Mouse (Mus musculus) embryonic facial prominence, embryonic 11.5 days (tissue): ENCODE measurements around the gene Garnl3. TPM values are rescaled to one million over a fixed set of nuclear protein-coding genes. Genes with fewer than 3 reads are reported as not detected.

Source experiments
- ATAC-seq: fragments of 200-750 bp; cut with Nextera tagmentation; replicated peaks from 2 replicates; pipeline ENCODE4 v1.8.0; 2017; ENCODE audit warnings: low read depth; ENCODE audit not compliant: insufficient number of reproducible peaks, low FRiP score, low TSS enrichment
- DNase-seq: peaks from one replicate; pipeline ENCODE4 v3.0.0-alpha.2; 2015; ENCODE audit warnings: low spot score
- H3K27ac ChIP-seq: fragments of 300-500 bp; sonication (generic); replicated peaks from 2 replicates; pipeline ENCODE4 v1.5.1; 2014; ENCODE audit warnings: mild to moderate bottlenecking, low read depth, low read length, control low read depth
- H3K27me3 ChIP-seq: fragments of 300-500 bp; sonication (generic); 2 replicates; pipeline ENCODE4 v1.6.1; 2014; ENCODE audit warnings: mild to moderate bottlenecking, low read length, moderate library complexity, mixed read lengths; ENCODE audit not compliant: control insufficient read depth, insufficient read depth
- H3K36me3 ChIP-seq: fragments of 300-500 bp; sonication (generic); replicated peaks from 2 replicates; pipeline ENCODE4 v1.6.1; 2014; ENCODE audit warnings: low read depth, mild to moderate bottlenecking, low read length, moderate library complexity, mixed read lengths; ENCODE audit not compliant: control insufficient read depth, insufficient read depth
- H3K4me1 ChIP-seq: fragments of 300-500 bp; sonication (generic); 2 replicates; pipeline ENCODE4 v1.6.1; 2014; ENCODE audit warnings: low read length, mixed read lengths; ENCODE audit not compliant: control insufficient read depth, insufficient read depth
- H3K4me2 ChIP-seq: fragments of 300-500 bp; sonication (generic); 2 replicates; pipeline ENCODE4 v1.6.1; 2014; ENCODE audit warnings: low read depth, mild to moderate bottlenecking, control low read depth, low read length, moderate library complexity
- H3K4me3 ChIP-seq: fragments of 300-500 bp; sonication (generic); 2 replicates; pipeline ENCODE4 v1.5.1; 2014; ENCODE audit warnings: low read depth, low read length, control low read depth
- H3K9ac ChIP-seq: fragments of 300-500 bp; sonication (generic); replicated peaks from 2 replicates; pipeline ENCODE4 v1.6.1; 2014; ENCODE audit warnings: mild to moderate bottlenecking, control low read depth, low read length
- H3K9me3 ChIP-seq: fragments of 300-500 bp; sonication (generic); replicated peaks from 2 replicates; pipeline ENCODE4 v1.6.1; 2016; ENCODE audit warnings: mild to moderate bottlenecking, low read length, inconsistent platforms, mixed read lengths; ENCODE audit not compliant: control insufficient read depth
- WGBS: fragments of 180-500 bp; shearing (Covaris S2); extraction: QIAGEN DNeasy Blood & Tissue Kit; methylation state at CpG from one replicate; pipeline ENCODE4 v1.1.7; 2014; 5-methylcytosine and 5-hydroxymethylcytosine counted together
- polyA plus RNA-seq: library from polyadenylated mRNA; unstranded; fragments of >200 nt; fragmentation: Nextera tagmentation; extraction: Ambion mirVana; gene quantifications from 2 replicates; pipeline ENCODE4 v1.2.1, GENCODE M21; 2014

The Garnl3 gene
- polyA plus RNA-seq, 1 experiment from 2014 or later = 9.0 TPM

GRCm38 (mm10) chr2:33138491-33138890 is 7.0 kb upstream of the Garnl3 start:
- Histone ChIP-seq H3K9ac (no peak overlapping the region), H3K4me1 (no peaks in the 10 kb centered on the region), H3K36me3 (no peaks in the 10 kb centered on the region), H3K4me3 (no peak overlapping the region), H3K27ac (no peak overlapping the region), H3K4me2 (no peak overlapping the region), H3K9me3 (no peaks in the 10 kb centered on the region), H3K27me3 (no peaks in the 10 kb centered on the region)
- DNase-seq (no peak), ATAC-seq (no peak)
- WGBS = 83% methylated on average over 2 of the region's 2 CpGs

DNA sequence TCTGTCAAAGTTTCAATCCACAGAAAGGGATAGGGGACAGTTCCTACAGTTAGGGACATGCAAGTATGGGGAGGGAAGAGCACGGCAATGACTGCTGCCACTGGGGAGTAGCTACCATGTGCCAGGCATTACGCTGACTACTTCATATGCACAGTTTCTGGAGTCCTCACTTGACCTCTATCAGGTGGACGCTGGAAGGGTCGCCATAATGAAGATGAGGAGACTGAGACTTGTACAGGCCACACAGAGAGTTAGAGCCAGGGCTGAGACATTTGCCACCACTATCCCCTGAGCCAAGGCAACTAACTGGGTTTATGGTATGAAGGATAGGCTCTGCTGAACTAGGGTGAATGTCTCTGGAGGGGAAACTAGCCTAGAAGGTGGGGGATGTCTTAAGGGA is 6.3 kb upstream of the Garnl3 start:
- no peak overlapping the region for H3K4me3 ChIP-seq
- H3K9ac ChIP-seq = no peak overlapping the region
- DNase-seq (no peak), ATAC-seq (no peak)
- no peak overlapping the region for H3K4me2 ChIP-seq
- no peaks in the 10 kb centered on the region for H3K36me3 ChIP-seq
- H3K27me3 ChIP-seq = peaks cover under 1% of the 10 kb centered on the region; the same call in 1 of the 2 replicates
- H3K4me1 ChIP-seq = no peaks in the 10 kb centered on the region
- no peaks in the 10 kb centered on the region for H3K9me3 ChIP-seq
- H3K27ac ChIP-seq = no peak overlapping the region
- 88% methylated on average over 4 of the region's 4 CpGs for WGBS

DNA sequence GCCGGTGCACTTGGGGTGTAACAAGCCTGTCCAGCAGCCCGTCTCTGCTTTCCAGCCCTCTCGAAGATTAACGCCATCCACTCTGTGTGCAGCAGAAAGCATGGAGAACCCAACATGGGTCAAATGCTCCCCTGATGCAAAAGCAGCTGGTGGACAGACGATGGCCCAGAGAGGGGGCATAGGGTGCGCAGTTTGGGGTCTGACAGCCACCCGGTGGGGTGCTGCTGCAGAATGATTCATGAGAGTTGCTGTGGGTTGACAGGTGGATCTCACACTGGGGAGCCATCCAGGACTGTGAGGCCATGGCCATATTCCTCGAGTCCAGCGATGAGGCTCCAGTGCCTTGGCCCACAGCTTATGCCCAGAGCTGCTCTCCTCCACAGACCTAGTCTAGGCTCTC is 5.8 kb upstream of the Garnl3 start:
- WGBS = 93% methylated on average over 9 of the region's 9 CpGs
- Histone ChIP-seq H3K9me3 (no peaks in the 10 kb centered on the region), H3K4me1 (no peaks in the 10 kb centered on the region), H3K4me3 (no peak overlapping the region), H3K36me3 (no peaks in the 10 kb centered on the region), H3K27me3 (peaks cover 5% of the 10 kb centered on the region), H3K9ac (no peak overlapping the region), H3K27ac (no peak overlapping the region), H3K4me2 (no peak overlapping the region)
- ATAC-seq (no peak), DNase-seq (no peak)

GRCm38 (mm10) chr2:33136366-33136765 is 4.9 kb upstream of the Garnl3 start:
- Histone ChIP-seq H3K4me2 (no peak overlapping the region), H3K9ac (no peak overlapping the region), H3K9me3 (no peaks in the 10 kb centered on the region), H3K36me3 (no peaks in the 10 kb centered on the region), H3K27ac (no peak overlapping the region), H3K4me1 (no peaks in the 10 kb centered on the region), H3K27me3 (peaks cover 8% of the 10 kb centered on the region), H3K4me3 (no peak overlapping the region)
- DNase-seq (no peak), ATAC-seq (no peak)
- WGBS = 89% methylated on average over 6 of the region's 6 CpGs

- no peak for DNase-seq
- ATAC-seq = no peak
These were observed 3.5 kb upstream of the Garnl3 start for GRCm38 (mm10) chr2:33134766-33135490.

GRCm38 (mm10) chr2:33132306-33132705 is 852 bp upstream of the Garnl3 start:
- H3K9ac ChIP-seq = no peak overlapping the region
- H3K36me3 ChIP-seq = no peaks in the 10 kb centered on the region
- no peaks in the 10 kb centered on the region for H3K9me3 ChIP-seq
- H3K4me1 ChIP-seq = no peaks in the 10 kb centered on the region
- H3K27ac ChIP-seq = no peak overlapping the region
- no peak overlapping the region for H3K4me2 ChIP-seq
- WGBS = 2% methylated on average over 7 of the region's 7 CpGs
- H3K4me3 ChIP-seq = no peak overlapping the region
- no peak for ATAC-seq
- H3K27me3 ChIP-seq = peaks cover 11% of the 10 kb centered on the region
- DNase-seq = no peak

More at GRCm38 (mm10) chr2:33134766-33135490, 3.5 kb upstream of the Garnl3 start:
- Histone ChIP-seq H3K9ac (no peak overlapping the region), H3K4me1 (no peaks in the 10 kb centered on the region), H3K4me3 (no peak overlapping the region), H3K9me3 (no peaks in the 10 kb centered on the region), H3K27ac (no peak overlapping the region), H3K4me2 (no peak overlapping the region), H3K36me3 (no peaks in the 10 kb centered on the region), H3K27me3 (peaks cover 8% of the 10 kb centered on the region)
- 71% methylated on average over 7 of the region's 7 CpGs for WGBS

DNA sequence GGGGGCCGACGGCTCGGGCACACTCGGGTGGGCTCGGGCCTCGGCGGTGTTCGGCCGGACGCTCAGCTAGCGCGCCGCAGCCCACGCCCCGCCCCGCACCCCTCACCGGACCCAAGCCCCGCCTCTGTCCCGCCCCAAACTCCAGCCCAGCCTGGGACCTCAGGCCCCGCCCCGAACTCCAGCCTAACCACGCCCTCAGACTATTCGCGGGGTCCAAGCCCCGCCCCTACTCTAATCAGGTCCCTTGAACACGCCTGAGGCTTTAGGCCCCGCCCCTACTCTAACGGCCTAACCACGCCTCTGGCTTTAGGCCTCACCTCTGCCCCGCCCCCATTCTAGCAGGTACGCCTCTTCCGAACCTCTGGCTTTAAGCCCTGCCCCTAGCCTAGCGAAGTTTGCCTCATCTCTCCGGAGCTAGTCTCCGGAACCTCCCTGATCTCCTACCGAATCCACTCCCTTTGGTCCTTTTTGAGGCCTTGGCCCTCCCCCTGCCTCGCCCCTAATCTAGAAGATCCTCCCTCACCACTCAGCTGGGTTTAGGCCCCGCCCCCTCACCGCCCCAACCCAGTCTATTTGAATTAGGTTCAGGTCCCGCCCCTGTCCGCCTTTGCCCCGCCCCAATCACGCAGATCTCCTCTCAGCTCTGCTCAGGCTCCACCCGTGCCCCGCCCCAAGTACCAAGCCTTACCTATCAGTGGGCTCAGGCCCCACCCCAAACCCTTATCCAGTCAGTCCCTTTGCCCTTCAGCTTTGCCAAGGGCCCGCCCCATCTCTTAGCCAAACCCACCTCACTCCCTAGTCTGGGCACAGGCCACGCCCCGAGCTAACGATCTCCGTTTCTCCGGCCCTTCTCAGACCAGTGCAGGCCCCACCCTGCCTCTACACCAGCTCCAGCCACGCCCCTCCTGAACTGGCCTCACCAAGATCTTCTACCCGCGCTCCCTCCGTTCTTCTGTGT is 649 bp downstream of the Garnl3 start:
- H3K27ac ChIP-seq = no peak overlapping the region
- no peaks in the 10 kb centered on the region for H3K36me3 ChIP-seq
- H3K4me3 ChIP-seq = peak overlapping the region; percentile 69
- peak overlapping the region; percentile 68 for H3K9ac ChIP-seq
- no peaks in the 10 kb centered on the region for H3K9me3 ChIP-seq
- WGBS = 0% methylated on average over 38 of the region's 55 CpGs
- no peaks in the 10 kb centered on the region for H3K4me1 ChIP-seq
- DNase-seq = peak; percentile 97
- peak overlapping the region; percentile 98 for H3K4me2 ChIP-seq
- peaks cover 11% of the 10 kb centered on the region for H3K27me3 ChIP-seq
- peak; percentile 91 for ATAC-seq

- H3K4me1 ChIP-seq = no peaks in the 10 kb centered on the region
- ATAC-seq = peak; percentile 41
These were observed 1.3 kb downstream of the Garnl3 start for GRCm38 (mm10) chr2:33130141-33130525.

More at GRCm38 (mm10) chr2:33130141-33130525, 1.3 kb downstream of the Garnl3 start:
- WGBS = under 1% methylated on average over 29 of the region's 33 CpGs
- Histone ChIP-seq H3K9ac (peak overlapping the region; percentile 68), H3K36me3 (no peaks in the 10 kb centered on the region), H3K4me3 (peak overlapping the region; percentile 69), H3K4me2 (peak overlapping the region; percentile 98), H3K27ac (no peak overlapping the region), H3K27me3 (peaks cover 11% of the 10 kb centered on the region), H3K9me3 (no peaks in the 10 kb centered on the region)
- DNase-seq = no peak
